Mouse (Mus musculus) G1E (cell line): ENCODE results near the gene Ethe1.

Experiments
- CTCF ChIP-seq: IDR thresholded peaks from 2 replicates; pipeline ENCODE4 v1.5.1; 2012; ENCODE audit warnings: low read depth, low read length, inconsistent platforms, mixed read lengths
- GATA1 ChIP-seq: IDR thresholded peaks from 2 replicates; pipeline ENCODE4 v1.6.1; 2012; ENCODE audit warnings: borderline replicate concordance, low read length, inconsistent platforms, mixed read lengths
- GATA2 ChIP-seq: IDR thresholded peaks from 2 replicates; pipeline ENCODE4 v1.6.1; 2012; ENCODE audit warnings: low read depth, low read length, inconsistent platforms, borderline replicate concordance
- POLR2AphosphoS5 ChIP-seq: IDR thresholded peaks from 2 replicates; pipeline ENCODE4 v1.6.1; 2012; ENCODE audit warnings: low read depth, low read length, inconsistent platforms; ENCODE audit not compliant: insufficient replicate concordance
- TAL1 ChIP-seq: conservative IDR thresholded peaks from 2 replicates; pipeline ENCODE4 v1.6.1; 2012; ENCODE audit warnings: low read depth, low read length, inconsistent platforms, mixed read lengths

- TF ChIP-seq CTCF (peak; percentile 84), GATA1 (no peak), TAL1 (no peak), POLR2AphosphoS5 (no peak), GATA2 (no peak)
Measured at GRCm38 (mm10) chr7:24642491-24642890, 55.1 kb downstream of the Ethe1 start.
